Mouse (Mus musculus): ENCODE data around the gene Nemp1. TPM values are rescaled to one million over a fixed set of nuclear protein-coding genes. Genes with fewer than 3 reads are reported as not detected.

Nemp1 gene
- 1 to 10 TPM; 3.6 to 3.9 TPM for total RNA-seq (2021)

DNA sequence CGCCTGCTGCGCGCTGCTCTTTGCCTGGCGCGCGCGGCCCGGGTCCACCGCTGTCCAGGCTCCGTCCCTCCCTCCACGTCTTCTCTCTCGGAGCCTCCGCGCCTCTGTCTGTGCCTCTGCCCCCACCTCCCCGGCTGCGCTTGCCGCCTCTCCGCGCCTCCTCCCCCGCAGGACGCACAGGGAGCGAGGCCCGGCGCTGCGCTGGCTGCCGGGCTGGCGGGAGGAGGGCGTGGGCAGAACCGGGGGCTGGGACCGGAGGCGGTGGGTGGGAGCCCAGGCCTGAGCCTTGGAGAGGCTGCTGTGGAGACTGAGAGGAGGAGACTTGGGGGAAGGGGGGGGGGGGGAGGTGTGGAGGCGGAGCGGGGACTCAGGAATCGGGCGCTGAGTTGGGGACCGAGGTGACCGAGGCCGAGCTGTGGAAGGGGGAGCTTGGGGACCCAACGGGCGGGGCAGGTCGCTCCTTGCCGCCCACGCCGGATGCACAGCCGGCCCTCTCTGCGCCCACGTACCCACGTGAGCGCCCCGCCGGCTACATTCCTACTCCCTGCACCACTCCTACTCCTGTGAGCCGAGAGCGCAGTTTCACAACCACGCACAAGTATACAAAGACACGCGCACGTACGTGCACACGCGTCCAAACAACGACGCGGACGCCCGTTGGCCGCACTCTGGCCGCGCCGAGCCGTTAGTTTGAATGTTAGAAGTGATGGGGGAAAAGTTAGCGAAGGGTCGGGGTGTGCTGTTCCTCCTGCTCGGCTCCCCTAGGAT lies at the start of gene Nemp1:
Nemp1 (plus strand) TSS at position 401 of the 768 bp plus-strand sequence.
- peak; percentile 77 to 79 for DNase-seq (ENCODE audit: low spot score in 2 of 2)
- intact Hi-C loops (cut with DNase I): loop anchor here (2.0 kb wide), 1 partner anchor 46 kb away; the partner anchor contains the start of gene Lrp1

DNA sequence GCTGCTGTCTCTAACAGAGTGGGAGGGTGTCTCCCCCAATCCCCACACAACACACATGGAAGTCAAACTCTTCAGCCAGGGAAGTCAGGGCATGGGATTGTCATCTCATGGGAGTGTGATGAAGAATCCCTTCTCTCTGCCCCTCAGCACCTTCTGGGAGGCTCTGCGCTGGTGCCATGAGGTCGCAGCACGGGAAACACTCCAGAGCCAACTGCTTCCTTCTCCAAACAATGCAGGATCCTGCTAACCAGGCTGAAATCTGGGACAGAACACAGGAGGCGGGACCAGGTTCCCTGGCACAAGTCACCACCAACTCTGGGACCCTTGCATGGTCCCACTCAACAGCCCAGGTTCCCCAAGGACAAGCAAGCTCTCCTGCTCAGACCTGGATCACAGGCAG lies 49.4 kb upstream of the Nemp1 start:
- DNase-seq (ENCODE audit: low spot score in 2 of 2): no peak
- intact Hi-C loops (cut with DNase I): no loop called here

DNA sequence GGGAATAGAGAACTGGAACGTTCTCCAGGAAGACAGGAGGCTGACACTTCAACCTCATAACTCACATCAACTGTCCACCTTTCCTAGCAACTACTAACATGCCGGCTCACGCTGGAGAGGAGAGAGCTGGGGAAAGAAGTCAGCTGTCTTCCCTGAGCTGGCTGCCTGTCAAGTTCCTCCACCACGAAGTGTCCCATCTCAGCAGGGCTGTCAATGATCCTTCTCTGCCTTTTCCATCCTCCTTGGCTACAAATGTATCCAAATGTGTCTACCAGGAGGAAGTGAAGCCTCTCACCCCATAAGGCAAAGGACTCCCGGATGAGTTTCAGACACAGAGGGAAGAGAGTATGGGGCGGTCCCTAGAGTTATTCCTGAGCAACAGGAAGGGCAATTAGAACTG lies 48.5 kb upstream of the Nemp1 start:
- DNase-seq (ENCODE audit: low spot score in 2 of 2): no peak
- intact Hi-C loops (cut with DNase I): no loop called here

DNA sequence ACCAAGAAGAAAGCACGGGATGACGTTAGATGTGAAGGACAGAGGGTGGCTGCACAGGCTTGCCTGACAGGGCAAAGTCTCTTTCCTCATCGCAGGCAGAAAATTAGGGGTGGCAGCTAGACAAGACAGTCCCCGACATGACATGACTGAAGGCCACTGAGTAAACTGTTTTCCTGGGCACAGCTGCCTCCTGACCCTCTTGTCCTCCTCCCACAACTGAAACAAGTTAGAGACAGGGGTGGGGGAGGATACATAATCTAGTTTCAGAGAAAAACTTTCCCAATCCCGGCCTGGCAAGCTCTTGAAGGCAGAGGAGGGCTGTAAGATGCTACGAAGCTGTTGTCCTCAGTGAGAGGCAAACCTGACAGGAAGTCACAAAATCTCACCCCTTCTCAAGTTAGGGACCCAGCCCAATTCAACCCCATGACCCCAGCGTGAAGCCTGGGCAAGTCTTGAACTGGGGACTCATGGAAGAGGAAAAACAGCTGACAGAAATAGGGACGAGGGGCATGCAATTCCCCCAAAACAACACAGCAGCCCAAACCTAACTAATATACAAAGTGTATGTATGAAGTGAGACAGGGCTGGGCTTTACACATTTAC lies 47.5 kb upstream of the Nemp1 start:
- intact Hi-C loops (cut with DNase I): no loop called here
- no peak for DNase-seq (ENCODE audit: low spot score in 2 of 2)

DNA sequence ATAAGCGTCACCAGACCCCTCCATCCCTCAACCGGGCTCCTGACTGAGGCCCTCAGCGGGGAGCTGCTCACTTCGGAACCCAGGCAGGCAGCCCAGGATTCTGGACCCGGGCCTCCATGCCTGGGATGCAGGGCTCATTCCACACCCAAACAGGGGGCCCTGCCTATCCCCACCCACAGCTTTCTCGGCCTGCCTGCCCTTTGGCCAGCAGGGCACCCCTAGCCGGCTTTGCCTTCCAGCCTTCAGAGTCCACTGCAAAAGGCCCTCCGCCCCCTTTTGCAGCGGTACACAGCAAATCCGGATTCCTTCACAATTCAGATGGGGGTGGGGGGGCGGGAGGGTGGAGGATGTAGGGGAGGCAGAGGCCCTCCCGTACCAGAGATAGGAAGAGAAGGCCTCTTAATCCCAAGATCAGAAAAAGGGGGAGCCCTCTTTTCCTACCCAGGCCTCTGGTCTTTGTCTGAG lies 46.7 kb upstream of the Nemp1 start:
- DNase-seq (ENCODE audit: low spot score in 2 of 2): peak in 1 of 2 experiments; percentile 35
- intact Hi-C loops (cut with DNase I): loop anchor here (2.0 kb wide), 2 partner anchors 25 to 47 kb away; partner anchors contain the start of gene Nemp1

DNA sequence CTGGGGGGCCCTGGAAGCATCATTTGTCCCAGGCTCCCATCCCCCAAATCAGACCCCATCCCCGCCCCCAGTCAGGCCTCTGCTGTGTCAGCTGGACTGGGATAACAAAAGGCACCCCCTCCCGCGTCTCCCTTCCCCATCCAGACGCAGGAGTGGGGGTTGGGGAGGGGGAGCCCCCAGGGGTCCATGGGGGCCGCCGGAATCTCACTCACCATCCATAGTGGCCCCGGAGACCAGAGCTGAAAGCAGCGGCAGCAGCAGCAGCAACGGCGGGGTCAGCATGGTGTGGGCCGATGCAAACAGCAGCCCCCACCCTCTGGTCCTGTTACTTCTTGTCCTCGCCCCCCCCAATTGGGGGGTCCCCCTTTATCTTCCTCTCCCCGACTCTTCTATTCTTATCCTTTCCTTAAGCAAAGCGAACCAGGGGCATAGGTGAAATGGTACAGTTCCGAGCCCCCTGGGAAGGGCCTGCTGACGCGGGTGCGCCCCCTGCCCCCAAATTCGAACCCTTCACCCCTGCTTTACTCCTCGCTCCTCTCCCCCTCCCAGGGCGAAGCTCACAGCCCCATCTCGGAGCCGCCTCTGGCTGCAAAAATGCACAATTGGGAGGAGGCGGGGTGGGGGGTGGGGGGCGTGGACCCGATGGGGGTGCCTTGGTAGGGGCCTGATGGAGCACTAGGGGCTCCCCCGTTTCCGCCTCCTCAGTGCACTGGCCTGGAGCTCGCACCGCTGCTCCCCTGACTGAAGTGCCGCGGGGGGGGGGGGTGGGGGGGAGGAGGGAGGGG lies 46.1 kb upstream of the Nemp1 start, which contains the start of gene Lrp1:
Lrp1 (minus strand) TSS at position 743 of the 785 bp plus-strand sequence.
- DNase-seq (ENCODE audit: low spot score in 2 of 2): peak in 1 of 2 experiments; percentile 43
- intact Hi-C loops (cut with DNase I): loop anchor here (2.0 kb wide), 2 partner anchors 26 to 46 kb away; partner anchors contain the start of gene Nemp1

DNA sequence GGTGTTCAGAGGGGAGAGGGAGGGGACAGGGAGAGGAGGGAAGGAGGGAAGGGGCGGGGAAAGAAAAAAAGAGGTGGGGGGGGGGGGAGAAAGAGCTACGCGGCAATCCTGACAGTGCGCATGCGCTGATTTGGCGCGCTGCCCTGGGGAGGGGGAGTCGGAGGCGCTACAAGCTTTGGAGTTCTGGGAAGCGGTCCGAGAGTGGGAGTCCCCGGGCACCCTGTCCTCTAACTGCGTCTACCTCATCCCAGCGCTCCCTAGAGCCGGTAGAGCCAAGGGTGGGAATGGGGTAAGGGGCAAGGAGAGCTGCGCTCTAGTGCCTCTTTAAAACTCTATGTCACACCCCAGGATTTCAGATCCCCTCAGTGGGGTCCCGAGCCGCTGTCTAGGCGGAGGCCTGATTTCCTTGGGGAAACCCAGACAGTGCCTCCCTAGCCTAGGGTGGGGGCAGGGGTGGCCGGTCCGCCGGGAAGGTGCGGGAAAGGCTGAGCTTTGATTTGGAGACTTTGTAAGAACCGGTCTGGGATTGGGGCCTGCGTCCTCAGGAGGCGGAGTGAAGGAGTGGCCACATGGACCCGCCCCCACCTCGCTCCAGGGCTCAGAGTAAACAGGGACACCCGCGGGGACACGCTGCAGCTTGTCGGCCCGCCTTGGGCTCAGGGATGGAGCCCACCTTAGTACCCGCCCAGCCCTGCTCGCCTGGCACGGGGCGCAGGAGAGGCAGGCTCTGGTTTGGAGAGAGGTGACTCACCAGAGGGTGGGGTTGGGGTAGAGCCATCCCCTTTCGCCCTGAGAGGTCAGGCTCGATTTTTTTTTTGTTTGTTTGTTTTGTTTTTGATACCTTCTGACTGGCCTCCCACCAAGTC lies 45.3 kb upstream of the Nemp1 start:
- intact Hi-C loops (cut with DNase I): loop anchor here (2.0 kb wide), 3 partner anchors 27 to 53 kb away; partner anchors contain the start of gene Nemp1
- DNase-seq (ENCODE audit: low spot score in 2 of 2): peak; percentile 87 to 94

DNA sequence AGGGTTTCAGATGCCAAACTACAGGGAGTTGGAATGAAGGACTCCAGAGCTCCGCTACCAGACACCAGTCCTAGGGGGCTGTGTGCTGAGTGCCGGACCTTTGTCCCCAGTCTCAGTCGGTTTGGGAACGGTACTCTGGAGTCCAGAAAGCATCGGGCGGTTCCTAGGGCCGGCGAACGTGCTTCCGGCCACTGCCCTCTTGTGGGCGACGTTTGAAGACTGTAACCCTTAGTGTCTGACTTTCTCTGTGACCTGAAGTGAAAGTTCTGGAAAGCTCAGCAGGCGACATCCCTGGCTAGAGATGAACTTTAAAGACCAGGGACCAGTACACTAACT lies 44.7 kb upstream of the Nemp1 start:
- peak in 1 of 2 experiments; percentile 56 for DNase-seq (ENCODE audit: low spot score in 2 of 2)
- intact Hi-C loops (cut with DNase I): loop anchor here (2.0 kb wide), 1 partner anchor 53 kb away; no protein-coding TSS in a partner anchor

DNA sequence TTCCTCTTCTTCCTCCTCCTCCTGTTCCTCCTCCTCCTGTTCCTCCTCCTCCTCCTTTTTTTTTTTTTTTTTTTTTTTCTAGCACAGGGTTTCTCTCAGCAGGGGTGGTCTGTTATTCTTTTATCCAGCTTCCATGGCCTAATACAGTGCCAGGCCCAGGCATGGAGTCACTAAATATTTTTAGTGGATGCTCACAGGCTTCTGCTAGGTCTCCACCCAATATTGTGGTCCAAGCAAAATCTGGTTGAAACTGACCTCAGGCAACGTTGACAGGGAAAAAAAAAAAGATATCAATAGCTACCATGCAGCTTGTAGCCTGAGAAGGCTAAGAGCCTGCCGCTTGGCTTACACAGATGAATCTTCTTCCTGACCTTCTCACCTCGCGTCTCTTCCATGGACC lies 44.0 kb upstream of the Nemp1 start:
- intact Hi-C loops (cut with DNase I): loop anchor here (2.0 kb wide), 1 partner anchor 54 kb away; no protein-coding TSS in a partner anchor
- no peak for DNase-seq (ENCODE audit: low spot score in 2 of 2)

DNA sequence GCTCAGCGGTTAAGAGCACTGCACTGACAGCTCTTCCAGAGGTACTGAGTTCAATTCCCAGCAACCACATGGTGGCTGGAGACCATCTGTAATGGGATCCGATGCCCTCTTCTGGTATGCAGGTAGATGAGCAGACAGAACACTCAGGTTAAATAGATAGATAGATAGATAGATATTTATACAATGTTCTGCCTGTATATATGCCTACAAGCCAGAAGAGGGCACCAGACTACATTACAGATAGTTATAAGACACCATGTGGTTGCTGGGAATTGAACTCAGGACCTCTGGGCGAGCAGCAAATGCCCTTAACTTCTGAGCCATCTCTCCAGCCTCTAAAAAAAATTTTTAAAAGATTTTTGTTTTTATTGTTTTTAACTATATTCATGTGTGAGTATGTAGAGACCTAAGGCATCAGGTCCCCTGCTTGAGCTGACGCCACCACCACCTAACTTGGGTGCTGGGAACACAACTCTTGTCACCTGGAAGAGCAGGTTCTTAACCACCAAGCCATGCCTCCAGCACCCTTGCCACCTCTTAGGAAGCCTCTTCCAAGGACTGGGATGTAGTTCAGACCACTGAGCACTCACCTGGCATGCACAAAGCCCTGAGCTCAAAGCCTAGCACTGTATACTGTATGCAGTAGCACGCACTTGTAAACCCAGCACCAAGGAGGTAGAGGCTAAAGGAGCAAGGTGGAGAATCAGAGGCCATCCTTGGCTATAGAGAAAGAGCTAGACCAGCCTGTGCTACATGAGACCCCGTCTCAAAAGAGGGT lies 43.1 kb upstream of the Nemp1 start:
- intact Hi-C loops (cut with DNase I): loop anchor here (2.0 kb wide), 1 partner anchor 55 kb away; no protein-coding TSS in a partner anchor
- no peak for DNase-seq (ENCODE audit: low spot score in 2 of 2)

DNA sequence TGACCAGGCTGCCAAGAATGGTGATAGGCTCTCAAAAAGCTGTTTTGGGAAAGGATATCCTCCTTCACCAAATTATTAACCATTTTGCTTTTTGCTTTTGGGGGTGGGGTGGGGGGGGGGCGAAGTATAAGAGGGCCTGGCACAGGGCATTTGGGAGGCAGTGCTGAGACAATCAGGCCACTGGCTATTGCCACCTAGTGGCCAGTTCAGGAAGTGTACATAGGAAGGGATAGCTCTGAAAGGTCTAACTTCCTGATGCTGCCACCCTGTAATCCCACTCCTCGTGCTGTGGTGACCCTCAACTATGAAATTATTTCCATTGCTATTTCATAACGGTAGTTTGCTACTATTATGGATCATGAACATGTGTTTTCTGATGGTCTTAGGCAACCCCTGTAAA lies 40.3 kb upstream of the Nemp1 start:
- intact Hi-C loops (cut with DNase I): no loop called here

DNA sequence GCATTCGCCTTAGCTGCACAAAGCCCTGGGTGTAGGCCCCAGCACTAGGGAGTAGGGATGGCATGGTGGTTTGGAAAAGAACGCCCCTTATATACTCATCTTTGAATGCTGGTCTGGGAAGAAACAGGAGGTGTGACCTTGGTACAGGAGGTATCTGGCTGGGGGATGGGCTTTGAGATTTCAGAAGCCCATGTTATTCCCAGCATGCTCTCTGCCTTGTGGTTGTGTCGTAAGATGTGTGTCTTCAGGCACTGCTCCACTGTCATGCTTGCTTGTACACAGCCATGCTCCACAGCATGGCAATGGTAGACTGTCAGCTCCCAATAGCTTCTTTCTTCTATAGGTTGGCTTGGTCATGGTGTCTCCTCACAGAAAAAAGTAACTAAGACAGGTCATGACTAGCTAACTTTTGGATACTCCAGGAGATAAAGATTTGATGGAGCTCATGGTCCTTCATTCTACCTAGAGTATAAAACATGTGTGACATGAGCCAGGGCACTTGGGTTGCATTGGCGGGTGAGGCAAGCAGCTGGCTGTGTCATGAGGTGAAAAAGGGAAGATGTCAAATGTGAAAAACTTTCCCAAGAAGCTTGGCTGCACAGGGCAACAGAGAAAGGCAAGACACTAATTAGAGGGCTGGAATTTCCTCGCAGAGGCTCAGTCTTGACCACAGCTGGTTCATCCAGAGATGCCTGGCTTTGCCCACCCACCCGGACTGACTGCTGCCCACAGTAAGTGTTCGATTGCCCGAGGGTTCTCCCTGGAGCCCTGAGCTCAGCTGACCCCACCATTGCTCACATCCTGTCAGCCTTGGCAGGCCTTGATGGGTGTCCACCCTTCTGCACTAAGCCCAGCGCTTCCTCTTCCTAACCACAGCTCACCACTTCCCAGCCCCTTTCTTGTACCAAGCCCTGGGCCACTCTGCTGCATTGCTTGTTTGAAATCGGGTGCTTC lies 35.2 kb upstream of the Nemp1 start:
- intact Hi-C loops (cut with DNase I): no loop called here

More for the DNA sequence above, 40.3 kb upstream of the Nemp1 start:
- DNase-seq (ENCODE audit: low spot score in 2 of 2): peak in 1 of 2 experiments; percentile 49

DNA sequence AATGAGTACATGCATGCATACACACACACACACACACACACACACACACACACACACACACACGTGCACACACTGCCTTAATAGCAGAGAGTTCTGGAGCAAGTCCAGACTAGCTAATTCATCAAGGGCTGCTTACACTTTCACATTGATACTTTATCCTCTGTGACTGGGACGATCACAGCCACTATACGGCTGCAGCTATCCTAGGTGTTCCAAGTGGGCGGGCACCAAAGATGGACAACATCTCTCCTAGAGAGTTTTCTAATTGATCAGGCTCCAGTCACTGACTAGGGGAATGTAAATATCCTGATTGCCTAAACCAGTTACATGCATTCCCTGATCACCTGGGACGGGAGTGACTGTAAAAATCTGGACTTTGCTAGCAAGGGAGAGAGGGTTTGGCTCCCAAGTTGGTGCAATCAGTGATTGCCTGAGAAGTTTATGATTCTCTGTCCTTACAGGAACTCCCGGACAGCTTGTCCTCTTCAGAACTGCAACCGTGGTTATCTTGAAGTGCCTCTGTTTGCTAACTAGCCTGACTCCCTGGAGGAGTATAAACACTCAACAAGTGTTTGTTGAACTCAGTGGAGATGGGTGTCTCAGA lies 33.9 kb upstream of the Nemp1 start:
- DNase-seq (ENCODE audit: low spot score in 2 of 2): no peak

More for the DNA sequence above, 35.2 kb upstream of the Nemp1 start:
- DNase-seq (ENCODE audit: low spot score in 2 of 2): peak in 1 of 2 experiments; percentile 22

DNA sequence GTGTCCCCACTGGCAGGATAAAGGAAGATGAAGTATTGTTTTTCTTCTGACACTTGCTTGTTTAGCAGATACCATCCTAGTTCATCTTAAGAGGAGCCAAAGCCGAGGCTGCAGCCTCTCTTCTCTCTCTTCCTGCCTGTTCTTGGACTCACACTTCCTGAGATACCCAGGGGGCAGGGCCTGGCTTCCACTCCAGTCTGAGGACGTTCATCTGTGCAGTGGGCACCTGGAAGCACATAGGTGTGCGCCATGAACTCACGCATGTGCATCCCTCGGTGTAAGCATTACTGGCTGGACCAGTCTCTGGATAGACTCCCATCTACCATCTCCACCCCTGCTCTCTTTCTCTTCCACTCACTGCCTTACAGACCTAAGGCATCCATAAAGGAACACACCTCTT lies 26.3 kb upstream of the Nemp1 start:
- intact Hi-C loops (cut with DNase I): loop anchor here (5.0 kb wide), 1 partner anchor 92 kb away; no protein-coding TSS in a partner anchor

More for the DNA sequence above, 33.9 kb upstream of the Nemp1 start:
- intact Hi-C loops (cut with DNase I): no loop called here

DNA sequence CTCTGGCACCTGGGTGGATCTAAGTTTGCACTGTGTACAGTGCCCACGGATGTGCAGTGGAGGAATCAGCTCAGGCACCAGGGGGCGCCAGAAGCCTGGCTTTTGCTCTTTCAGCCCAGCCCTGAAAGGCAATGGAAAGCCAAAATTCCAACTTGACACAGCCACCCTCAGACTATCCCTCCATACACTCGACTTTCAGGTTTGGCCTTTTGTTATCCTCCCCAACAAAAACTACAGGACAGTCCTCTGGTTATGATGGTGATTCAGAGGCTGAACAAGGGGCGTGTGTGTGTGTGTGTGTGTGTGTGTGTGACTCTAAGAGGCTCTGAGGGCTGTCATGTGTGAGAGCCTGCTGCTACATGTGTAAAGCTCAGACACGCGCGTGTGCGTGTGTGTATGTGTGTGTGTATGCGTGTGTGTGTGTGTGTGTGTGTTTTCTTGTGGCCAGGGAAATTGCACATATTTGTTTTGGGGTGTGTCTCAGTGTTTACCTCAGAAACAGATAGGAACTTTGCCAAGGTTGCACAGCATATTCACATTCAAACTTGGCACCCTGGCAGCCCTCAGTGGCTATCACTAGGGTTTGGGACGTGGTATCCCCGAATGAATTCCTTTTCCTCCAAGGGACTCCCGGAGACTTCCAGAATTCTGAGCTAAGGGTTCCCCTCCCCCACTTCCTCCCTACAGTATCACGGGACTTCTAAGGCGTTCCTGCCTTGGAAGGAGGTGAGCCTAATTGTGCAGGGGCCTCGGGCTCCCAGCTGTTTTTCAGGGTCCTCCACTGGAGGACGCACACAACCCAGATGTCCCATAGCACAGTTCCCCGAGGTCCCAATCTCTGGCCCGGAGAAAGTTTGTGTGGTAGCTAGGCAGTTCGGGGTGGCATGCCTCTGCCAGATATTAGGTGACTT lies 24.6 kb upstream of the Nemp1 start:
- peak; percentile 82 to 89 for DNase-seq (ENCODE audit: low spot score in 2 of 2)
- intact Hi-C loops (cut with DNase I): loop anchor here (1.0 to 5.0 kb wide), 3 partner anchors 27 to 90 kb away; partner anchors contain the start of gene Nab2

More for the DNA sequence above, 26.3 kb upstream of the Nemp1 start:
- DNase-seq (ENCODE audit: low spot score in 2 of 2): no peak

All from left cerebral cortex, postnatal 25 days (tissue).